Mouse (Mus musculus): ENCODE results near the gene Wfdc9.

- no peak for TF ChIP-seq POLR2A (IDR thresholded peaks at IDR 0.05; ENCODE audit: control insufficient read depth, extremely low read depth, insufficient read depth, low read length, poor library complexity)
- no peak for TF ChIP-seq CTCF (IDR thresholded peaks at IDR 0.05; ENCODE audit: borderline replicate concordance, control insufficient read depth, extremely low read depth, insufficient read depth, low read length, poor library complexity)
Measured at GRCm38 (mm10) chr2:164664851-164665250, 8.5 kb upstream of the Wfdc9 start.
